Mouse (Mus musculus) kidney, embryonic 14.5 days (tissue): ENCODE results near the gene Akap8l. TPM values are rescaled to one million over a fixed set of nuclear protein-coding genes. Genes with fewer than 3 reads are reported as not detected.

Source experiments
- ATAC-seq: fragments of 200-750 bp; cut with Nextera tagmentation; 2 replicates; pipeline ENCODE4 v1.8.0; 2017; ENCODE audit warnings: moderate number of reproducible peaks, mild to moderate bottlenecking, moderate TSS enrichment, moderate library complexity; ENCODE audit not compliant: low FRiP score, low TSS enrichment
- H3K27ac ChIP-seq: fragments of 300-500 bp; sonication (generic); 2 replicates; pipeline ENCODE4 v1.5.1; 2014; ENCODE audit warnings: low read depth, mild to moderate bottlenecking, low read length, moderate library complexity, mixed read lengths
- H3K27me3 ChIP-seq: fragments of 300-500 bp; sonication (generic); 2 replicates; pipeline ENCODE4 v1.6.1; 2014; ENCODE audit warnings: mild to moderate bottlenecking, low read length; ENCODE audit not compliant: control insufficient read depth, insufficient read depth
- H3K36me3 ChIP-seq: fragments of 300-500 bp; sonication (generic); 2 replicates; pipeline ENCODE4 v1.6.1; 2014; ENCODE audit warnings: low read length, mixed read lengths; ENCODE audit not compliant: control insufficient read depth, insufficient read depth
- H3K4me1 ChIP-seq: fragments of 300-500 bp; sonication (generic); 2 replicates; pipeline ENCODE4 v1.6.1; 2014; ENCODE audit warnings: low read length, mixed read lengths; ENCODE audit not compliant: control insufficient read depth, insufficient read depth
- H3K4me2 ChIP-seq: fragments of 300-500 bp; sonication (generic); replicated peaks from 2 replicates; pipeline ENCODE4 v1.6.1; 2014; ENCODE audit warnings: low read depth, mild to moderate bottlenecking, low read length
- H3K4me3 ChIP-seq: fragments of 300-500 bp; sonication (generic); 2 replicates; pipeline ENCODE4 v1.5.1; 2014; ENCODE audit warnings: mild to moderate bottlenecking, low read length
- H3K9ac ChIP-seq: fragments of 300-500 bp; sonication (generic); 2 replicates; pipeline ENCODE4 v1.6.1; 2014; ENCODE audit warnings: low read depth, mild to moderate bottlenecking, low read length, moderate library complexity
- H3K9me3 ChIP-seq: fragments of 300-500 bp; sonication (generic); 2 replicates; pipeline ENCODE4 v1.6.1; 2016; ENCODE audit warnings: low read length; ENCODE audit not compliant: control insufficient read depth
- WGBS: fragments of 180-500 bp; shearing (Covaris S2); extraction: QIAGEN DNeasy Blood & Tissue Kit; methylation state at CpG from one replicate; pipeline ENCODE4 v1.1.7; 2014; 5-methylcytosine and 5-hydroxymethylcytosine counted together
- polyA plus RNA-seq: library from polyadenylated mRNA; unstranded; fragments of >200 nt; fragmentation: Nextera tagmentation; extraction: Ambion mirVana; gene quantifications from 2 replicates; pipeline ENCODE4 v1.2.1, GENCODE M21; 2014

Akap8l gene
- polyA plus RNA-seq, 1 experiment from 2014 or later, result 93.7 TPM

GRCm38 (mm10) chr17:32285138-32285670 lies 65.2 kb downstream of the Akap8l start:
- H3K4me3 ChIP-seq, result peak overlapping the region; percentile 97
- no peaks in the 10 kb centered on the region for H3K27me3 ChIP-seq
- H3K9me3 ChIP-seq, result no peaks in the 10 kb centered on the region
- H3K27ac ChIP-seq, result peak overlapping the region; percentile 99; the same call in 1 of the 2 replicates
- peak overlapping the region; percentile 70 for H3K4me2 ChIP-seq
- peak overlapping the region; percentile 98 for H3K9ac ChIP-seq
- no peaks in the 10 kb centered on the region for H3K36me3 ChIP-seq
- peaks cover 24% of the 10 kb centered on the region for H3K4me1 ChIP-seq
- WGBS, result 56% methylated on average over 6 of the region's 6 CpGs
- no peak for ATAC-seq

GRCm38 (mm10) chr17:32284262-32285137 lies 65.9 kb downstream of the Akap8l start, which contains the start of gene Brd4:
TSS of gene Brd4 (minus strand) at chr17:32284722.
- peaks cover 24% of the 10 kb centered on the region for H3K4me1 ChIP-seq
- peak within 1 kb of the TSS; percentile 98 for H3K9ac ChIP-seq
- peak within 1 kb of the TSS; percentile 99 for H3K27ac ChIP-seq
- H3K4me2 ChIP-seq, result peak within 1 kb of the TSS; percentile 70
- H3K9me3 ChIP-seq, result no peaks in the 10 kb centered on the region
- H3K4me3 ChIP-seq, result peak within 1 kb of the TSS; percentile 97
- no peaks in the 10 kb centered on the region for H3K36me3 ChIP-seq
- no peaks in the 10 kb centered on the region for H3K27me3 ChIP-seq
- ATAC-seq, result peak; percentile 88
- under 1% methylated on average over 49 of the region's 100 CpGs for WGBS

- H3K36me3 ChIP-seq, result no peaks in the 10 kb centered on the region
- H3K4me2 ChIP-seq, result peak overlapping the region; percentile 70
- no peaks in the 10 kb centered on the region for H3K9me3 ChIP-seq
- H3K27ac ChIP-seq, result peak overlapping the region; percentile 99
- WGBS, result under 1% methylated on average over 28 of the region's 41 CpGs
- peak; percentile 70 for ATAC-seq
- H3K4me1 ChIP-seq, result peaks cover 24% of the 10 kb centered on the region
- H3K4me3 ChIP-seq, result peak overlapping the region; percentile 97
- H3K27me3 ChIP-seq, result no peaks in the 10 kb centered on the region
- peak overlapping the region; percentile 98 for H3K9ac ChIP-seq
Observed at GRCm38 (mm10) chr17:32283771-32284221, 66.6 kb downstream of the Akap8l start.

GRCm38 (mm10) chr17:32283341-32283740 lies 67.1 kb downstream of the Akap8l start:
- Histone ChIP-seq H3K27ac (peak overlapping the region; percentile 99), H3K4me3 (peak overlapping the region; percentile 97), H3K9me3 (no peaks in the 10 kb centered on the region), H3K27me3 (no peaks in the 10 kb centered on the region), H3K36me3 (no peaks in the 10 kb centered on the region), H3K4me2 (peak overlapping the region; percentile 70), H3K4me1 (peaks cover 24% of the 10 kb centered on the region), H3K9ac (peak overlapping the region; percentile 98)
- ATAC-seq, result no peak
- WGBS, result 11% methylated on average over 7 of the region's 7 CpGs

- H3K27ac ChIP-seq, result no peak overlapping the region
- no peak overlapping the region; the same call in 1 of the 2 replicates for H3K4me3 ChIP-seq
- no peak overlapping the region for H3K9ac ChIP-seq
- no peak for ATAC-seq
- WGBS, result 75% methylated on average over 4 of the region's 4 CpGs
- no peaks in the 10 kb centered on the region for H3K9me3 ChIP-seq
- no peaks in the 10 kb centered on the region for H3K27me3 ChIP-seq
- no peaks in the 10 kb centered on the region for H3K36me3 ChIP-seq
- no peak overlapping the region for H3K4me2 ChIP-seq
- H3K4me1 ChIP-seq, result peaks cover 24% of the 10 kb centered on the region
Observed at GRCm38 (mm10) chr17:32281611-32282310, 68.6 kb downstream of the Akap8l start.

GRCm38 (mm10) chr17:32281126-32281525 lies 69.3 kb downstream of the Akap8l start:
- Histone ChIP-seq H3K9ac (no peak overlapping the region), H3K4me1 (peaks cover 24% of the 10 kb centered on the region), H3K9me3 (no peaks in the 10 kb centered on the region), H3K4me2 (no peak overlapping the region; the same call in 1 of the 2 replicates), H3K27me3 (no peaks in the 10 kb centered on the region), H3K27ac (no peak overlapping the region), H3K4me3 (no peak overlapping the region; the same call in 1 of the 2 replicates), H3K36me3 (no peaks in the 10 kb centered on the region)
- 89% methylated on average over 2 of the region's 2 CpGs for WGBS
- no peak for ATAC-seq

- no peak overlapping the region for H3K27ac ChIP-seq
- WGBS, result 90% methylated on average over 3 of the region's 3 CpGs
- H3K27me3 ChIP-seq, result no peaks in the 10 kb centered on the region
- H3K36me3 ChIP-seq, result no peaks in the 10 kb centered on the region
- no peaks in the 10 kb centered on the region for H3K9me3 ChIP-seq
- no peak for ATAC-seq
- no peak overlapping the region for H3K4me2 ChIP-seq
- peaks cover 24% of the 10 kb centered on the region for H3K4me1 ChIP-seq
- H3K9ac ChIP-seq, result no peak overlapping the region
- no peak overlapping the region for H3K4me3 ChIP-seq
Observed at GRCm38 (mm10) chr17:32280575-32280974, 69.8 kb downstream of the Akap8l start.

- ATAC-seq, result no peak
- Histone ChIP-seq H3K36me3 (no peaks in the 10 kb centered on the region), H3K4me3 (no peak overlapping the region), H3K27me3 (no peaks in the 10 kb centered on the region), H3K4me2 (no peak overlapping the region), H3K9ac (no peak overlapping the region), H3K4me1 (peaks cover 12% of the 10 kb centered on the region; the same call in 1 of the 2 replicates), H3K27ac (no peak overlapping the region), H3K9me3 (no peaks in the 10 kb centered on the region)
- 94% methylated on average over 1 of the region's 1 CpGs for WGBS
Observed at GRCm38 (mm10) chr17:32277201-32277600, 73.2 kb downstream of the Akap8l start.
